Mouse (Mus musculus) Muller cell, postnatal 12 days (primary cell): ENCODE results near the gene Ftl1-ps1.

Experiments
- DNase-seq: peaks from one replicate; pipeline ENCODE4 v3.0.0-alpha.2; 2015; ENCODE audit errors: inconsistent ontology term

The Ftl1-ps1 gene

DNA sequence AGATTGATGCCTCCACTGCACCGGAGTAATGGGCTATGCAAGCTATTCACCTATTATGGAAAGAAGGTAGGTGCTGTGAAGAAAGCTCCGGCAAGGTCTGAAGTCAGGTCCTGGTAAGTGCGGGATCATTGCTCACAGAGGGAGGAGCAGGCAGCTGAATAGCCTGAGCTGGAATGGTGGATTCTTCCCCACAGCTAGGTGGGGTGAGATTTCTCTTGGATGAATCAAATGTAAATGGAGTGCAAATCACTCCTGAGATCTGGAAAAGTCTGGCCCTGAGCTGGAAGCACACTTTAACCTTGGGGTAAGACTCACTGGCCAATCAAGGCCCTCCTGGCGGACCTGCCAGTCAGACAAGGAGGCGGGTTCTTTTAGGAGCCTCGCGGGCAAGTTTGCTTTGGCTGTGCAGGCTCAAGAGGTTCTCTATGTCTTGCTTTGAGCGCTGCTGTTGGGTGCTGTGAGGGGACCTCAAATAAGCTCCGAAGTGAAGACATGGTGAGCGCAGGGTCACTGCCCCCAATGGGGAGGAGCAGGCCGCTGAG is at the start of gene Ftl1-ps1:
Gene Ftl1-ps1 (plus strand): TSS at position 397 of the 542 bp plus-strand sequence.
- no peak for DNase-seq

DNA sequence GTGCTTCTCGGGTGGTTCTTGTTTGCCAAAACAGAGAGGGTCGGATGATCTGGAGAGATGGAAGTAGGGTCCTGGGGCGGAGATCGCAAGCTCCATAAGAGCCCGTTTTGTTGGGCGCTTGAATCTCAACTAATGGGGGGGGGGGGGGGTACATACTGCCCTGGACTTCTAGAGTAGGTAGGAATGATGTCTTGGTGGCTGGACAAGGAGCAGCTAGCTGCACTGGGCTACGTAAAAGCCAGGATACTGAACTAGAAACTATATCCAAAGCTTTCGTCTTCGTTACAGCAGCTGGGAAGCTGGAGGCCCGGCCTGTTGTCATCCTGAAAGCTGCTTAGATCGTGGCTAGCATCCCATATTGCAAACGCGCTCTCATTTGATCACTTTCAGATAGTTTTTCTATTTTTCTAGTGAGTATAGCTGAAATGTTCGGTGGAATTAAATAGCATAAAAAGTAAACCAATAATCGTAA is 49.0 kb upstream of the Ftl1-ps1 start:
- no peak for DNase-seq

DNA sequence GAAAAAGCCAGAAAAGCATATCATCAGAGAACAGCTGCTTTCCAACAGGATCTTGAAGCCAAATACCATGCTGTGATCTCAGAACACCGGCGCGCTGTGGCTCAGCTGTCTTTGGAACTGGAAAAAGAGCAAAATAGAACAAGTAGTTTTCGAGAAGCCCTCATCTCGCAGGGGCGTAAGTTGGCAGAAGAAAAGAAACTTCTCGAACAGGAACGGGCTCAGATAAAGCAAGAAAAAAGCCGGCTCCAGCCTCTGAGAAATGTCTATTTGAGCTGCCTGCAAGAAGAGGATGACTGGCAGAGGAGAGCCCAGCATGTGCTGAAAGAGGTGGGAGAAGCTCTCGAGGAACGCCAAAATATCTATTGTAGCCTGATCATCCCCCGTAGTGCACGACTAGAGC is 43.0 kb upstream of the Ftl1-ps1 start:
- no peak for DNase-seq

DNA sequence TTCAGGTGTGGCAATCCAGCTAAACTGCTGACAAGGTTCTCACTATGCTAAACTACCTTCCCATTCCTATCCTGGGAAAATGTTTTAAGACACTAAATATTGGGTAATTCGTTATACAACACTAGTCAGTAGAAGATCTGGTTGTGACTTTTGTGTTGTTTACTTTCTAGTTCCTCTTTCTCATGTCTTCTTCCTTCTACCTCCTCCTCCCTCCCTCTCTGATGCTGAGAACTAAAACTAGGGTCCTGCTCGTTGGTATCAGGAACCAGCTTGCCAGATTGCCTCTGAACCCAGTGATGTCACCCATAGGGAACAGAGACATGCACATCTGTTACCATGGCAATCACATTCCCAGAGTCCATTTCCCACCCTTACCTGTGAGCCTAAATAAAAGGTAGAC is 37.3 kb upstream of the Ftl1-ps1 start:
- no peak for DNase-seq

DNA sequence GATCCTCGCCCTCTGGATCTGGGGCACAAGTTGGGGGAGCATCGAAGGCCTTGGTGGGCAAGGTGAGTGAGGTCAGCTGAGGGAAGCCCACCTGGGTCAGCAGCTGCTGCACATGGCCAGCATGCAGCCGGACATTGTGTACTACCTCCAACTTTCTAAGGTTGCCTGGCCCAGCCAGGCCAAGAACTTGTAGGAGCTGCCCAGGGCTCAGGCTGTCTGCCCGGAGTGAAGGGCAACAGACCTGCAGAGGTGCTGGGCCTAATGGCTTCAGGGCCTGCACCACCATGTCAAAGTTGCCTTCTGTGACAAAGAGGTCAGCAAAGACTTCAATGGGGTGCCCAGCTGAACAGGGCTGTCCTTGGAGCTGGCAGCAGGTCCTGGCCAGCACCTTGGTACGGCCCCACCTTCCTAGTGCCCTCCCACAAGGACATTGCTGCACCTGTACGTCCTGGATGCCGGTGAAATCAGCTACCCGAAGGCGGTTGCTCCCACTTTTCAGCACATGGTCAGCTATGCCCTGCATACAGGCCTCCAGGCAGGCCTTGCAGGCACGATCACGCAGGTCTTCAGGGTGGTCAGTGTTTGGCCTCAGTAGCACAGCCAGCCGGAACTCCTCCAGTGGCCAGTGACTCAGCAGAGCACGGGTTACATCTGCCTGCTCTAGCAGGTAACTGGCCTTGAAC is 36.2 kb upstream of the Ftl1-ps1 start:
- no peak for DNase-seq

DNA sequence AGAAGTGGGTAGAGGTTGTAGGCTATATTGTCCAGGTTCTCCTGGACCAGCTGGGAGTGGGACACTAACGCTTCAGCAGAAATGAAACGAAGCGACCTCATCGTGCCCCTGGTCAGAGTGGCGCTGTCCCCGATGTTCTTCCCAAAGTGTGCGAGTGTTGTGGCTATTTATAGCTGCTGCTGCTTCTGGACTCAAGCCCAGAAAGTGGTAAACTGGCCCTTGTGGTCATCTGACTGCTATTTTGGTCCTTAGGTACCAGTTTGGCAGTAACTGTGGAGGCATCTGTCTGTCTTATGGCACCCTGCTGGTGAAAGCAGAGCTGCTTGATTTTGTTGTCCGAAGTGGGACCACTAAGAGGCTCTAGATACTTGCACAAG is 35.6 kb upstream of the Ftl1-ps1 start, which contains the start of gene Lrrc14b:
Gene Lrrc14b (minus strand): TSS at position 147 of the 377 bp plus-strand sequence.
- DNase-seq = peak; percentile 76

DNA sequence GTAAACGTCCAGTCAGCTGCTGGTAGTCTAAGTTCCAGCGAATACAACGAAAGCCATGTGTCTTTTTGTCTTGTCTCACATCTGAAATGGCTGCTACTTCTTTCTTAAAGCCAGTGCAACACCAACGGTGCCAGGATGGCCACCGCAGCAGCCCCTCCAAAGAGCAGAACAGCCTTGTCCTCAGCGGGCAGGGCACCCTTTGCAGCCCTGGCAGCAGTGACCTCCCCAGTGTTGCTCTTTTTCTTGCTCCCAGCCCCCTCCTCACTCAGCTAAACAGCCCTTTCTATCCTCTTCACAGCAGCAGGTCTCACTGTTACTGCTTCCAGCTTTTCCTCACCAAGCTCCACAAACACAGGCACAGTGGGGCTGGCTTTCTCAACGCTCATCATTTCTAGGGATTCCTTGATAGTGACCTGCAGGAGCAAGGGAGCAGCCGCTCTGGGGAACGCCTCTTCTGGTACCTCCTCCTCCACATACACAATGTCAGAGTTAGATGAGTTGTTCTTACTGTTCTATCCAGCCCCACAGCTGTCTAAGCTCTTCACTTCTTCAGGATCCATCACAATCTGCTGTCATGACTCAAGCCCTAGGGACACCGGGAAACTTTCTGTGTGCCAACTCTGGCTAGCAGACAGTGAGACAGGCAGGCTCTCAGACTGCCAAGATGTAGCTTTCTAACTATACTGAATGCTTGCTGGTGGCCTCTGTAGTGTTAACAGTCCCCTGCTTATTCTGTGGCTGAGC is 17.8 kb upstream of the Ftl1-ps1 start:
- DNase-seq = peak; percentile 52

DNA sequence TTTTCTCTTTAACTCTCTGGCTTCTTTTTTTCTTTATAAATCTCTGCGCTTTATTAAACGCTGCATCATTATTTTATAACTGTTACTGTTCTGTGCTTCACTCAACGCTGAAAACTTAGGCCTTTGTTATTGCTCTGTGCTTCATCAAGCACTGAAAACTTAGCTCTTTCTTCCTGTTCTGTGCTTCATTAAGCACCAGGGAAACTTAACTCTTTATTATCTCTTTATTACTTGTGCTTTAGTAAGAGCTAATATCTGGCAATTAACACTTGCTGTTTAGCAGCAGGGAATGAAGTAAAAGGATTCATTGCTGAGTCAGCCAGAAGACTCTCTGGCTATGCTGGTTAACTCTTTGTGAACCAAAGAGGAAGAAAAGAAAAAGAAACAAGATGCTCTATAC is 17.2 kb upstream of the Ftl1-ps1 start:
- peak; percentile 27 for DNase-seq

DNA sequence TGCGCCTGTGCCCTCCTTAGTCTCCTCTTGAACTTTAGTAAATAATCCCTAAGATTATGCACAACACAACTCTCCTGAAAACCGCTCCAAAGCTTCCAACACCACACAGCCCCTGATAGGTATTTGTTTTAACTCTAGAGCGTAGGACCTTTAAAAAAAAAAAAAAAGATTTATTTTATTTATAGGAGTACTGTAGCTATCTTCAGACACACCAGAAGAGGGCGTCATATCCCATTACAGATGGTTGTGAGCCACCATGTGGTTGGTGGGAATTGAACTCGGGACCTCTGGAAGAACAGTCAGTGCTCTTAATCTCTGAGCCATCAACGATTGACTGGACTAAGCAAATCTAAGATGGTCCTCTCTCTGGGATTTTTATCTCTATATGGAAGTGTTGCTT is 9.8 kb upstream of the Ftl1-ps1 start:
- DNase-seq = no peak

DNA sequence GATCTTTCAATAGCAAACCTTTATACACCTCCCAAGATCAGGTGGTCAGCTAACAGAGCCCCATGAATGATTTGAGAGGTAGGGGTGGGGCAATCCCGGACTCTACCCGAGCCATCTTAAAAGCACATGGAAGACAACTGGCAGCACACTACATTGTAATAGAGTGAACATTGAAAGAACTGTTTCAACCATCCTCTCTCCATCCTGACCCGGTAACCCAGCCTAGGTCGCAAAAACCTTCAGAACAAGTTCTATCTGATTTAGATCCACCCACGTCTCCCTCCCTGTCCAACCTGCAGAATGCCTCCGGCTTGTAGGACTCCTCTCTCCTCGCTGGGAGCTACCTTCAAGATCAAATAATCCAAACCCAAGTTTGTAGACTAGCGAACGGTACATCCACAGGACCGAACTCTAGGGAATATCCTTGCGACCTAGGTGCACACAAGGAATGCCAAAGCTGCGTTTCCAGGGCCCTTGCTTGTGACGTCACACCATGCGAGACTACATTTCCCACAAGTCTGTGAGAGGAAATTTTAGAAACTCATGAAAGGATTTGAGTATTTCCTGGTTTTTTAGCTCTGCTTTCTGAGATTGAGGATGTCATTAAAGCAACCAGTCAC is 9.0 kb upstream of the Ftl1-ps1 start, which contains the start of gene Zfp72:
Gene Zfp72 (minus strand): TSS at position 466 of the 620 bp plus-strand sequence.
- DNase-seq = peak; percentile 69

DNA sequence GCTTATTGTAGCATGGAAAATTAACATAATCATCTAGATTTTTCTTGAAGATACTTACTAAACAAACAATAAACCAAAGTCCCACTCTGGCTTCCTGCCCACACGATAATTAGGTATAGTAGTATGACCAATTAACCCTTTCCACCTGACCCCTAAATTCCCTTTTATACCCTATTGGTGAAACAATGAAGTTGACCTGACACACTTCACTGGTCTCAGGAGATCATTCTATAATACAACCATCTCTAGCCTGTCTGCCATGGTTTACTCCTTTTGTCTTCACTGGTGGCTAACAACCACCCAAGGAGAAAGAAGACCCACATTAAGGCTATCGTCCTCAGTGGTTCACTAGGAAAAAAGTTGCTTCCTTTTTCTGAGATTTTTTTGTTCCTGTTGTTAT is 8.3 kb upstream of the Ftl1-ps1 start:
- no peak for DNase-seq

DNA sequence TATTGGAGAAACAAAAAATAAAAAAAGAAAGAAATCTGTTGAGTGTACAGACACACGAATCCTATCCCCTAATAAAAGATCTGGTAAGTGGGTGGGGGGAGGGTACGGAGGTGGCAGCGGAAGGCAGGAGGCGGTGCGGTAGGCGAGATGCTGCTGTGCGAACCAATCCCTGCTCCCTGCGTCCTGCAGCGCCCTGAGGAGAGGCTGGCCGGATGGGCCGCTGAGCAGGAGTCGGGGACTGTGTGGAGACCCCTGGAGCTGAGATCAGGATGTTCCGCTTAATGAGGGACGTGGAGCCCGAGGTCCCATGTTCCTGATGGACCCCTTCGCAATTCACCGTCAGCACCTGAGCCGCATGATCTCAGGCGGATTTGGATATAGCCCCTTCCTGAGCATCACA is 40.4 kb downstream of the Ftl1-ps1 start:
- no peak for DNase-seq
